Mouse (Mus musculus): ENCODE measurements around the gene Mob3a. TPM values are rescaled to one million over a fixed set of nuclear protein-coding genes. Genes with fewer than 3 reads are reported as not detected.
A peak's percentile ranks its signal among the peaks of the same experiment; 100 is the strongest.

Mob3a gene
- polyA plus RNA-seq, 1 experiment from 2014 or later = 47.9 TPM

- Histone ChIP-seq H3K27ac (no peak overlapping the region), H3K36me3 (ENCODE audit: poor library complexity, severe bottlenecking) (peaks cover 100% of the 10 kb centered on the region), H3K9ac (no peak overlapping the region), H3K4me2 (no peak overlapping the region), H3K9me3 (replicated peaks) (no peaks in the 10 kb centered on the region), H3K27me3 (no peaks in the 10 kb centered on the region), H3K4me3 (no peak overlapping the region), H3K4me1 (no peaks in the 10 kb centered on the region)
- WGBS = 95% methylated on average over 5 of the region's 5 CpGs
- ATAC-seq = no peak
Observed at GRCm38 (mm10) chr10:80727369-80728127, 25.8 kb upstream of the Mob3a start.

DNA sequence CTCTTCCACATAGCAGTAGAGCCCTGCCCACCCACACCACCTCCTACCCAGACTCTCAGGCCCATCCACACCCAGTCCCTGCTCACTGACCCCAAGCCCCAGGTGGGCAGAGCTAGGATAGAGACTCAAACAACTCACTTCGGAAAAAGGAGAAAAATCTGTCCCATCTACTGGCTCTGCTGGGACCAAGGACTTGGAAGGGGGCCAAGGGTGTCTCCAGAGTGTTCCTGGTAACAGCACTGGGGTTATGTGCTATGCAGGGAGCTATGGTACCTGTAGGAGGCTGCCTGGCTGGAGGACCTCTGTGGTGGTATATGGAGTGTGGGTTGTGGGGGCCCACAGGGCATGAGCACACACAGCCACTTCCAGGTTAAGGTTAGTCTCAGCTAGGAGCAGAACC, 15.5 kb upstream of the Mob3a start:
- H3K27ac ChIP-seq = no peak overlapping the region
- no peaks in the 10 kb centered on the region for H3K9me3 ChIP-seq (replicated peaks)
- H3K9ac ChIP-seq = no peak overlapping the region
- H3K36me3 ChIP-seq (ENCODE audit: poor library complexity, severe bottlenecking) = peaks cover 98% of the 10 kb centered on the region
- H3K4me3 ChIP-seq = no peak overlapping the region
- H3K27me3 ChIP-seq = no peaks in the 10 kb centered on the region
- no peaks in the 10 kb centered on the region for H3K4me1 ChIP-seq
- ATAC-seq = no peak
- H3K4me2 ChIP-seq = no peak overlapping the region
- 82% methylated on average over 1 of the region's 1 CpGs for WGBS

GRCm38 (mm10) chr10:80710834-80711233, 9.1 kb upstream of the Mob3a start:
- peaks cover 100% of the 10 kb centered on the region for H3K36me3 ChIP-seq (ENCODE audit: poor library complexity, severe bottlenecking)
- no peaks in the 10 kb centered on the region for H3K9me3 ChIP-seq (replicated peaks)

GRCm38 (mm10) chr10:80705479-80705878, 3.7 kb upstream of the Mob3a start:
- Histone ChIP-seq H3K4me1 (peaks cover 27% of the 10 kb centered on the region), H3K4me3 (no peak overlapping the region), H3K27ac (no peak overlapping the region), H3K9ac (no peak overlapping the region), H3K4me2 (no peak overlapping the region), H3K36me3 (ENCODE audit: poor library complexity, severe bottlenecking) (peaks cover 52% of the 10 kb centered on the region), H3K27me3 (no peaks in the 10 kb centered on the region), H3K9me3 (replicated peaks) (no peaks in the 10 kb centered on the region)
- WGBS = 84% methylated on average over 3 of the region's 3 CpGs
- ATAC-seq = no peak

More at GRCm38 (mm10) chr10:80710834-80711233, 9.1 kb upstream of the Mob3a start:
- H3K27ac ChIP-seq = no peak overlapping the region
- H3K4me3 ChIP-seq = no peak overlapping the region
- no peak overlapping the region for H3K9ac ChIP-seq
- ATAC-seq = no peak
- no peak overlapping the region for H3K4me2 ChIP-seq
- H3K4me1 ChIP-seq = no peaks in the 10 kb centered on the region
- no peaks in the 10 kb centered on the region for H3K27me3 ChIP-seq
- 91% methylated on average over 3 of the region's 3 CpGs for WGBS

DNA sequence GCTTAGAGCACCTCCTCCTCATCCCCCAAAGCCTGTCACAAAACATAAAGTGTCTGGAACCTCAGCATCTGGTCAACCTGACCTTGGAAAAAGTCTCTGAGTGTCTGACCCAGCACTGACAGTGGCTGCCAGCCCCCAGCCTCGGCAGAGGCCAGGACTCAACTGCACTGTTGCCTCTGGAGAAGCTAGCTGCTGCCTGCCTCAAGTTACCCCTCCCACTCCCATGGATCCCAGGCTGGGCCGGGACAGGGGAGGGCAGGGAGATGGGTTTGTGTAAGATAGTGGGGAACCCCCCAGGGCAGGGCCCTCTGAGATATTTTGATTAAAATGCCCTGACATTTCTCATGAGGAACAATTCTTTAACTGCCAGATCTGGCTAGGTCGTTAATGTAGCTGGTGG, 3.3 kb upstream of the Mob3a start:
- ATAC-seq = no peak
- no peak overlapping the region for H3K4me2 ChIP-seq
- peaks cover 48% of the 10 kb centered on the region for H3K36me3 ChIP-seq (ENCODE audit: poor library complexity, severe bottlenecking)
- no peak overlapping the region for H3K4me3 ChIP-seq
- no peaks in the 10 kb centered on the region for H3K9me3 ChIP-seq (replicated peaks)
- WGBS = 73% methylated on average over 3 of the region's 3 CpGs
- peaks cover 32% of the 10 kb centered on the region for H3K4me1 ChIP-seq
- H3K9ac ChIP-seq = 0 out of 2 replicates have a peak overlapping the region, but pooled peaks have one; percentile 9
- no peaks in the 10 kb centered on the region for H3K27me3 ChIP-seq
- no peak overlapping the region for H3K27ac ChIP-seq

- WGBS = 86% methylated on average over 5 of the region's 5 CpGs
- H3K27ac ChIP-seq = no peak overlapping the region
Observed at GRCm38 (mm10) chr10:80704418-80704817, 2.6 kb upstream of the Mob3a start.

GRCm38 (mm10) chr10:80703643-80704042, 1.9 kb upstream of the Mob3a start:
- Histone ChIP-seq H3K36me3 (ENCODE audit: poor library complexity, severe bottlenecking) (peaks cover 38% of the 10 kb centered on the region), H3K4me3 (peak overlapping the region; percentile 74; the same call in 1 of the 2 replicates), H3K9me3 (replicated peaks) (no peaks in the 10 kb centered on the region), H3K27ac (no peak overlapping the region), H3K9ac (0 out of 2 replicates have a peak overlapping the region, but pooled peaks have one; percentile 63), H3K27me3 (no peaks in the 10 kb centered on the region), H3K4me2 (peak overlapping the region; percentile 75), H3K4me1 (peaks cover 39% of the 10 kb centered on the region)
- WGBS = 89% methylated on average over 5 of the region's 5 CpGs
- no peak for ATAC-seq

More at GRCm38 (mm10) chr10:80704418-80704817, 2.6 kb upstream of the Mob3a start:
- Histone ChIP-seq H3K9me3 (replicated peaks) (no peaks in the 10 kb centered on the region), H3K36me3 (ENCODE audit: poor library complexity, severe bottlenecking) (peaks cover 42% of the 10 kb centered on the region), H3K4me3 (no peak overlapping the region), H3K9ac (no peak overlapping the region), H3K27me3 (no peaks in the 10 kb centered on the region), H3K4me2 (no peak overlapping the region), H3K4me1 (peaks cover 38% of the 10 kb centered on the region)
- ATAC-seq = no peak

DNA sequence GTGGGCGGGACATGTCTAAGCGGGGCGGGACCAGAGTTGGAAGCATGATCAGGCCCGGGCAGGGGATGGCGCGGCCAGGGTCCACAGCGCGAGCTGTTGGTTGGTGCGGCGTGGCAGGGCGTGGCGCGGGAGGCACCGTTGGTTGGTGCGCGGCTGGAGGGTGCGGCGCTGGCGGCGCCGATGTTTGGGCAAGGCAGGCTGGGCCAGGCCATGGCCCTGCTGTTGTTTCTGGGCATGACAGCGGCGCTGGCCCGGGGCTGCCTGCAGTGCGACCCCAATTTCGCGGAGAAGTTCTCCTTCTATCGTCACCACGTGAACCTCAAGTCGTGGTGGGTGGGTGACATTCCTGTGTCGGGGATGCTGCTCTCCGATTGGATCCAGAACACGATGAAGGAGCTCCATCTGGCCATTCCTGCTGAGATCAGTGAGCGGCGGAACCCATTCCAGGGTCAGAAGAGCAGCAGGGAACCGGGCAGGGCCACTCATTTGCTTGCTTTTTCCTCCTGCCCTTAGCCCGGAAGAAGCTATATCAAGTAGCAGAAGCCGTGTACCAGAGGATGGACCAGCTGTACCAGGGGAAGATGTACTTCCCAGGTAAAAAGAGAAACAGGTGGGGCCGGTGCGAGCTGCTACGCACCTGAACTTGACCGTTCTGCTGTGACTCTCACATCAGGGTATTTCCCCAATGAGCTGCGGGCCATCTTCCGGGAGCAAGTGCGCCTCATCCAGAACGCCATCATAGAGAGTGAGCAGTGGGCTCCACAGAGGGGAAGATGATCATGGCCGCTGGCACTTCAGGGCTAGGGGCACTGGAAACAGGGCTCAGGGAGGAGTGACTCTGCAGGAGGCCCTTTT, 986 bp upstream of the Mob3a start:
- H3K27me3 ChIP-seq = no peaks in the 10 kb centered on the region
- no peaks in the 10 kb centered on the region for H3K9me3 ChIP-seq (replicated peaks)
- WGBS = 2% methylated on average over 47 of the region's 47 CpGs
- H3K4me1 ChIP-seq = peaks cover 47% of the 10 kb centered on the region
- H3K4me3 ChIP-seq = peak overlapping the region; percentile 74
- H3K36me3 ChIP-seq (ENCODE audit: poor library complexity, severe bottlenecking) = peaks cover 34% of the 10 kb centered on the region
- peak; percentile 85 for ATAC-seq
- peak overlapping the region; percentile 63 for H3K9ac ChIP-seq
- peak overlapping the region; percentile 88 for H3K27ac ChIP-seq
- H3K4me2 ChIP-seq = peak overlapping the region; percentile 75

DNA sequence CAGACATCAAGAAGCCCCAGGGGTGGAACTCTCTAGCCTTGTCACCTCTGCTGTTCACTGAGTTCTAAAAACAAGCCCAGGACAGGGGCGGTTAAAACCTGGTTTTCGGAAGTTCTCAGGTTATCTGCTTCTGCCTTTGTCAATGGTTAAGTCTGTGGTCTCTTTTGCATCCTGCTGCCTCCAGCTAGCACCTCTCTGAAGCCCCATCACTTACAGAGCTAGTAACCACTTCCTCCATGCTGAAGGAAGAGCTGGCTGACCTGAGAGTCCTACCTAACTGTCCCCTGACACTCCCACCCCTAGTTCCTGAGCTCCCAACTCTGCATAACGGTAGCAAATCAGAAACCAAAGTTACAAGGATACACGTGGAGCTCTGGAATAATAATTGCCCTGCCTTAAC, 1.0 kb downstream of the Mob3a start:
- H3K27ac ChIP-seq = no peak overlapping the region

GRCm38 (mm10) chr10:80700038-80700504, 1.7 kb downstream of the Mob3a start:
- Histone ChIP-seq H3K9me3 (replicated peaks) (no peaks in the 10 kb centered on the region), H3K4me1 (peaks cover 49% of the 10 kb centered on the region), H3K4me3 (no peak overlapping the region), H3K36me3 (ENCODE audit: poor library complexity, severe bottlenecking) (peaks cover 11% of the 10 kb centered on the region), H3K27ac (no peak overlapping the region), H3K27me3 (no peaks in the 10 kb centered on the region), H3K4me2 (peak overlapping the region; percentile 75), H3K9ac (no peak overlapping the region)
- WGBS = 89% methylated on average over 7 of the region's 7 CpGs
- no peak for ATAC-seq

More for the DNA sequence above, 1.0 kb downstream of the Mob3a start:
- no peaks in the 10 kb centered on the region for H3K27me3 ChIP-seq
- H3K9me3 ChIP-seq (replicated peaks) = no peaks in the 10 kb centered on the region
- WGBS = 47% methylated on average over 4 of the region's 4 CpGs
- H3K9ac ChIP-seq = peak overlapping the region; percentile 83
- ATAC-seq = no peak
- H3K4me3 ChIP-seq = peak overlapping the region; percentile 74
- H3K4me1 ChIP-seq = peaks cover 49% of the 10 kb centered on the region
- peaks cover 13% of the 10 kb centered on the region for H3K36me3 ChIP-seq (ENCODE audit: poor library complexity, severe bottlenecking)
- peak overlapping the region; percentile 75 for H3K4me2 ChIP-seq

GRCm38 (mm10) chr10:80698605-80699004, 3.2 kb downstream of the Mob3a start:
- H3K4me1 ChIP-seq = peaks cover 42% of the 10 kb centered on the region
- ATAC-seq = no peak
- H3K4me2 ChIP-seq = no peak overlapping the region
- no peaks in the 10 kb centered on the region for H3K27me3 ChIP-seq
- no peaks in the 10 kb centered on the region for H3K9me3 ChIP-seq (replicated peaks)
- no peak overlapping the region for H3K9ac ChIP-seq
- H3K36me3 ChIP-seq (ENCODE audit: poor library complexity, severe bottlenecking) = peaks cover 24% of the 10 kb centered on the region
- H3K4me3 ChIP-seq = no peak overlapping the region
- H3K27ac ChIP-seq = no peak overlapping the region; the same call in 1 of the 2 replicates
- 91% methylated on average over 9 of the region's 9 CpGs for WGBS

DNA sequence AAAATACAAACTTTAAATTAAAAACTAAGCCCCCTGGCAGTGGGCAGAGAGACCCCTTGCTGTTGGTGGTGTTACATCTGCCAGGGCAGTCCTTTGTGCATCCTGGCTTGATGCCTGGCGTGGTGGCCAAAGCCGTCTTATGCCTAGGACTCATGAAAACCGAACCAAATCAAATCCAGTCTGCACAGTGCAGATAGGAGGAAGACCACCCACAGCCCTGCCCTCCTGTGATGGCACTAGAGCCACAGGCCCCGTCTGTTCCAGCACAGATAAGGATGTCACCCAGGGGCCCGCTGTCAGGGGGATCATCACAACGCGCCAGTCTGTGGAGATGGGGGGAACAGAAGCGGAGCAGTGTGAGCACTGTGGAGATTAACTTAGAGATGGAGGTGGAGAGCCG, 4.0 kb downstream of the Mob3a start:
- 85% methylated on average over 9 of the region's 9 CpGs for whole genome bisulfite sequencing
- H3K4me2 ChIP-seq = no peak overlapping the region

More for the DNA sequence above, 4.0 kb downstream of the Mob3a start:
- no peak overlapping the region for H3K4me3 ChIP-seq
- no peak overlapping the region for H3K27ac ChIP-seq
- H3K36me3 ChIP-seq (ENCODE audit: poor library complexity, severe bottlenecking) = peaks cover 32% of the 10 kb centered on the region
- peaks cover 34% of the 10 kb centered on the region for H3K4me1 ChIP-seq
- no peaks in the 10 kb centered on the region for H3K9me3 ChIP-seq (replicated peaks)
- ATAC-seq = no peak
- H3K27me3 ChIP-seq = no peaks in the 10 kb centered on the region
- H3K9ac ChIP-seq = peak overlapping the region; percentile 43; the same call in 1 of the 2 replicates

All from forebrain, embryonic 13.5 days (tissue).